Mouse (Mus musculus): ENCODE measurements around the gene Rpl36al. TPM values are rescaled to one million over a fixed set of nuclear protein-coding genes. Genes with fewer than 3 reads are reported as not detected.

Gene Rpl36al
- total RNA-seq (2021), result 100 to 1,000 TPM; 211 to 226 TPM
- long read RNA-seq, experiment 1, transcript Rpl36al-201 (2 exons, 526 nt), result major isoform, 82 of 83 reads
- long read RNA-seq, experiment 1, partial matches to known transcripts, result 0 of 83 reads
- long read RNA-seq, experiment 1, other reads (novel, unspliced or antisense), result 0 of 83 reads
- long read RNA-seq, experiment 2, transcript Rpl36al-201 (2 exons, 526 nt), result major isoform, 83 of 86 reads
- long read RNA-seq, experiment 2, partial matches to known transcripts, result 0 of 86 reads
- long read RNA-seq, experiment 2, other reads (novel, unspliced or antisense), result 0 of 86 reads

DNA sequence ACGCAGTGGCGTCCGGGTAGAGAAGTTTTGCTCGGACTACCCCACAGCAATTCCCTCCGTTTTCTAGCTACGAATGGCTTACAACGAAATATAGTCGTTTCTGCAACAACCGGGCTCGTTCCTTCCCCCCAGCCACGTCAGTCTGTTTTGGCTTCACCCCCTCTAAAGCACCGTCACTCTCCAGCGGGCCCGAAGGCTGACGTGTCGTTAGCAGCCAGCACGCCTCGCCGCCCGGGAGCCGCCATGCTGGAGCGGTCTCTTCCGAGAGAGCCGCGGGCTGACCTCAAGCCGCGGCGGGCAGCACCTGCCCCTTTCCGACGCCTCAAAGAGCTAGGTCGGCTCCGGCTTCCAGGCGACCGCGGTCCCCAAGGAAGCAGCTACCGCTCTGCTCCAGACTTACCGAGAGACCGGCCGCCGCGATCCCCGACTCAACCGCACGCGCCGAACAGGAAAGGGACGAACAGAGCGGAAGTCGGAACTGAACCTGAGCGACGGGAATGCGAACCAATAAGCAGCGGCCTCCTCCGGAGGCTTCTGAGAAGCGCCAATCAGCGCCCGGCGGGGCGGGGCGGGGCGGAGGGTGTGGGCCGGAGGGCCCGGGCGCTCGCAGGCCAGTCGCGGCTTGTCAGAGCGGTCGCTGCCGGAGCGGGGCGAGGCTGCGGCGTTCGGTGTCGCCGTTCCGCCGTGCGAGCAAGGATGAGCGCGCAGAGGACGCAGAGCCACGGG, at the start of gene Rpl36al, which contains the start of gene Mgat2:
TSS of gene Rpl36al (minus strand) at position 501 of the 726 bp plus-strand sequence.
TSS of gene Mgat2 (plus strand) at position 575 of the 726 bp plus-strand sequence.
- intact Hi-C loops (cut with DNase I), result no loop called here
- DNase-seq, result peak; percentile 99 to 100

DNA sequence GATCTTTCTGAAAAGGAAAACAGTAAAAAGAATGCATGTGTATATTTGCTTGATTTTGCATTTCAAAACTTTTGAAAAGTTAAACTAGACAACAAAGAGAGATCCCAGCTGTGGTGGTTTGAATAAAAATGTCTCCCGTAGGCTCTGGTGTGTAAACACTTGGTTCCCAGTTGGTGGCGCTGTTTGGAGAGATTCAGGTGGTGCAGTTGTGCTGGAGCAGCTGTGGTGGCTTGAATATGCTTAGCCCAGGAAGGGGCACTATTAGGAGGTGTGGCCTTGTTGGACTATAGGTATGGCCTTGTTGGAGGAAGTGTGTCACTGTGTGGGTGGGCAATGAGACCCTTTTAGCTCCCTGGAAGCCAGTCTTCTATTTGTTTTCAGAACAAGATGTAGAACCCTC, 45.4 kb upstream of the Rpl36al start:
- intact Hi-C loops (cut with DNase I), result no loop called here
- DNase-seq, result peak in 1 of 2 experiments; percentile 27

DNA sequence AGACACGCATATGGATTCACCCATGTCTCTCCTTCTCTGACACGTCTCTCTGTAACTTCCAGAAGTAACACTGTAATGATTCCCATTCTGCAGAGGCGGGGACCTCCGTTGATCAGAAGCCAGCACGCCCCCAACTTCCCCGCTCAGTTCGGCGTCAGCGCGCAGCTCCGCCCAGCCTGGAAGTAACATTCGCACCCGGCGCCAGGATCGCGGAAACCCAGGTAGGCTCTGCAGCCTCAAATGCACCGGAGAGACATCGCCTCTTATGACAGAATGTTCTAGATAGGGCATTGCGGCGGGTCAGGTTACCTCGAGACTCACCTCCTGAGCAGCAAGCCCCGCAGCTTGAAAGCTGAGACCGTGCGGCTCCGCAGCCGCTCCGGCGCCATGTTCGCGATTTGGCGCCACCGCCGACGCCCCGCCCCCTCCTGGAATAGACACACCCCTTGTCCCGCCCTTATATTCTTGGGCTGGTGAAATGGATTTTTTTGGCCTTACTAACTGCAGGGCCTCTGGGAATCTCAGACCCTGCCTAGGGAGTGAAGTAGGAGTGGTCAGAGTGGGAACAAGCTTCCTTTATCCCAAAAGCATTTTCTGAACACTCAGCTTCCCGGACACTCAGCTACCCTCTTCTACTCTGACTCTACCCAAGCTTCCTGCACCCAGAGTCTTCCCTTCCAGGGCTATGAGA, 44.0 kb upstream of the Rpl36al start, which contains the start of gene Pole2:
TSS of gene Pole2 (minus strand) at position 420 of the 691 bp plus-strand sequence.
- intact Hi-C loops (cut with DNase I), result no loop called here
- peak; percentile 92 to 93 for DNase-seq

DNA sequence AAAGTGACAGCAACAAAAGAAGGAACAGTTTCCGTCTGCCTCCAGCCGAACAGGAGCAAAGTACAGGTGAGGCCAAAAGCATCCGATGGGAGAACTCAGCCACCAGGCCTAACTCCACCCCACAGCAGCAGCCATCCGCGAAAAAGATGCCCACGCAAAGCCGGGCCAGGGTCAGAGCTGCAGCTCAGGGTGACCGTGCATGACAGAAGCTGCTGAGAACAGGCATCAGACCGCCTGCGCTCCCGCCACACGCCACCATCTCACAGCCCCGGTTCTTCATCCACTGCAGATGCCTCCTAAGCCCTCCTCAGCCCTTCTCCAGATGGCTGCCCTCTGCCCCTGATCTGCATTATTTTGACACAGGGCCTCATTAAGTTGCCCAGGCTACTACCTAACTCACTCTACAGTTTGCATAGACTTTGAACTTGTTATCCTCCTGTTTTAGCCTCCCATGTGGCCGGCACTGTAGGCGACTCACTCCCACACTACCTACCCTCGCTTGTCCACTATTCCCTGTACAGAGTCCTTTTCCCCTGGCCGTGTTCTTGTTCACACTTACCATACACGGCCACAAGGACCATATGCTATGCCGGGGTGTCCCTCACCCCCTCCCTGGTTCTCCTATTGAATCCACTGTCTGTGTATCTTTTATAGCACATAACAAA, 36.9 kb upstream of the Rpl36al start:
- DNase-seq, result no peak
- intact Hi-C loops (cut with DNase I), result no loop called here

DNA sequence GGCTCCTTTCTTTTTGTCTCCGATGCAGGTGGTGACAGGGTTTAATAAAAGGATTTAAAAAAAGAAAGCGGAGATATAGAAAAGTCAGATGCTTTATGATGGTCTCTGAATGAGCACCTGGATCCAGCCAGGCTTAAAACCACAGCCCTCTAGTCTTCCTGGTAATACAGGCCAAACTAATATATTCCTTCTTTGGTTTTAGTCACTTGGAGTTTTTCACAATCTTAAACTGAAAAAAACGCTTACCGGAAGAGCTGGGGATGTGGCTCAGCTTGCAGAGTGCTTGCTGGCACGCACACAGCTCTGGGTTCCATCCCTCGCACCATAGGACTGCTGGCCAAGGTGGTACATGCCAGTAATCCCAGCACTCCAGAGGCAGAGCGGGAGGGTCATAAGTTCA, 32.7 kb upstream of the Rpl36al start:
- DNase-seq, result no peak
- intact Hi-C loops (cut with DNase I), result loop anchor here (10.0 kb wide), 1 partner anchor 478 kb away; no protein-coding TSS in a partner anchor

DNA sequence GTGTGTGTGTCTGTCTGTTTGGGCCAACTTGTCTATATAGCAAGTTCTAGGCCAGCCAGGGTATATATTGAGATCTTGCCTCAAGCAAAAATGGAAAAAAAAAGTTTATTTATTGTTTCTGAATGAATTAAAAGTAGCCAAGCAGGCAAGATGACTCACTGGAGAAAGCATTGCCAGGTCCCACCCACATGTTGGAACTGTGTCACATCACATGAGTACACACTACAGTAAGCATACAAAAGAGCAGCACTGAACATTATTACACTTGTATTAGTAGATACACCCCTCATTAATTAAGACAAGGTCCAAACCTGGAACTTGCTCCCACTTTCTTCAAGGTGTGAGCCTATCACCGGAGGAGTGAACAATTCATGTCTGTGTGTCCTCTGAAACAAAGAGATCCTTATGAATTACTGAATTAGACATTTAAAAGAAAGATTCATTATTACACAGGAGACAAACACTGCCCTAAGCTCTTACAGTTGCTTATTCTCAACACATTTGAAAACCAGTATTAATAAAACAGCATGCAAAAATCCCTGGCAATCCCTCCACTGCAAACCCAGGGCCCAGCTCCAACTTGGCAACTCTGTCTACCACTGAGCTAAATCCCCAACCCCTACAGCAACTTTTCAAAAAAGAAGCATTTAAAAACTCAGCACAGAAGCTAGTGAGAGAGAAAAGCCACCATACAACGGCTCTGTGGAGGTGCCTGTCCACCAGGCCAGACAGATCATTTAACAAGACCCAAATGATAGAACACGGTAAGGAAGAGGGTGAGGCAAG, 31.3 kb upstream of the Rpl36al start:
- DNase-seq, result peak; percentile 59 to 72

DNA sequence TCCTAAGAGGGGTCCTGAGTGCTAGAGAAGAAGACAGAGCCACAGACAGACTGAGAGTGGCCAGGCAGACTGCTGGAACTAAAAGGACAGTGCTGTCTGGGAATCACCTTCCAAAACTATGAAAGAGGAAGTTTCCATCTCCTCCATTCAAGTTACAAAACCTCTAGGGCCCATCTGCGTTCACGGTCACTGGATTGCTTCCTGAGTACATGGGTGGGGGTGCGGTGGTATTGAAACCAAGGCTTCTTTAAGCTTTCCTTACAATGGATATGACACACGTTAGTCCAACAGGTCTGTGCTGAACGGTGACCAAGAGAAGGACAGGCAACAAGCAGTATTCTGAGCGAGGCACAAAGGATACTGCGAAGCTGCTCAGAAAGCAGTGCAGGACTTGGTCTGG, 30.5 kb upstream of the Rpl36al start:
- DNase-seq, result no peak
- intact Hi-C loops (cut with DNase I), result loop anchor here (5.0 to 10.0 kb wide), 2 partner anchors 123 to 480 kb away; no protein-coding TSS in a partner anchor

More for the DNA sequence above, 31.3 kb upstream of the Rpl36al start:
- intact Hi-C loops (cut with DNase I), result loop anchor here (5.0 to 10.0 kb wide), 2 partner anchors 122 to 480 kb away; no protein-coding TSS in a partner anchor

DNA sequence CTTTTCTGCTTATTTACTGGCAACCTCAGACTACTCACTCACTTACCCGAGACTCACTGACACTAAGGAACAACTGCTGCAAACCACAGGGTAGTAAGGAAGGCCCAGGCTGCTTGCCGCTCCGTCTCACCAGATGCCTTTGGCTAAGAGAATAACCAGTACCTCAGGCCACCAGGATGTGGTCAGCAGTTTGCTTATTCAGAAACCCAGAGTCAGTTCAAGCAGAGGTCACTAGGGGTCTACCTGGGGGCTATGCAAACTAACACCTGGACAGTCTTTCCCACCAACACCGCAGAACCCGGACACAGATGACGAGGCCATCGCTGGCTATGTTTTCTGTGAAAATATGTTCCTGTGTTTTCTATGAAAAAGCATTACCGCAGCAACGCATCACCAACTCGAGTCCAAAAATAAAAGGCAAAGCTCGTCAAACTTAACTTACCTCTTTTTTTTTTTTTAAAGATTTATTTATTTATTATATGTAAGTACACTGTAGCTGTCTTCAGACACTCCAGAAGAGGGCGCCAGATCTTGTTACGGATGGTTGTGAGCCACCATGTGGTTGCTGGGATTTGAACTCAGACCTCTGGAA, 29.4 kb upstream of the Rpl36al start:
- intact Hi-C loops (cut with DNase I), result loop anchor here (5.0 to 10.0 kb wide), 2 partner anchors 124 to 482 kb away; no protein-coding TSS in a partner anchor
- no peak for DNase-seq

DNA sequence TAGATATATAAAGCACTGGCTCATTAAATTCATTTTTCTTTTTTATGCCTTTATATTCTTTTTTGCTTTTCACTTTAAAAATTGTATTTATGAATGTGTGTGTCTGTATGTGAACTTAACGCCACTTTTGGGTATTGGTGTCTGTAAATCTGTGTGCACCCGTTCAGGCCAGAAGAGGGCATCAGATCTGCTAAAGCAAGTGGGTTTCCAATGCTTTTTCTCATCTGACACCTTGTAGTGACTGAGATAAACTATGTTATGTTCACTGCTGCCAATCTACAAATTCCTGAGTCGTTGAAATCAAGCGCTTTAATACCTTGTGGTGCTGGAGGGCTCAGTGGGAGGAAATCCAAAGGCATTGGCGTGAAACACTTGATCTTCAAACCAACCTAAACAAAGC, 27.2 kb upstream of the Rpl36al start:
- peak in 1 of 2 experiments; percentile 26 for DNase-seq
- intact Hi-C loops (cut with DNase I), result loop anchor here (5.0 to 10.0 kb wide), 2 partner anchors 126 to 484 kb away; no protein-coding TSS in a partner anchor

DNA sequence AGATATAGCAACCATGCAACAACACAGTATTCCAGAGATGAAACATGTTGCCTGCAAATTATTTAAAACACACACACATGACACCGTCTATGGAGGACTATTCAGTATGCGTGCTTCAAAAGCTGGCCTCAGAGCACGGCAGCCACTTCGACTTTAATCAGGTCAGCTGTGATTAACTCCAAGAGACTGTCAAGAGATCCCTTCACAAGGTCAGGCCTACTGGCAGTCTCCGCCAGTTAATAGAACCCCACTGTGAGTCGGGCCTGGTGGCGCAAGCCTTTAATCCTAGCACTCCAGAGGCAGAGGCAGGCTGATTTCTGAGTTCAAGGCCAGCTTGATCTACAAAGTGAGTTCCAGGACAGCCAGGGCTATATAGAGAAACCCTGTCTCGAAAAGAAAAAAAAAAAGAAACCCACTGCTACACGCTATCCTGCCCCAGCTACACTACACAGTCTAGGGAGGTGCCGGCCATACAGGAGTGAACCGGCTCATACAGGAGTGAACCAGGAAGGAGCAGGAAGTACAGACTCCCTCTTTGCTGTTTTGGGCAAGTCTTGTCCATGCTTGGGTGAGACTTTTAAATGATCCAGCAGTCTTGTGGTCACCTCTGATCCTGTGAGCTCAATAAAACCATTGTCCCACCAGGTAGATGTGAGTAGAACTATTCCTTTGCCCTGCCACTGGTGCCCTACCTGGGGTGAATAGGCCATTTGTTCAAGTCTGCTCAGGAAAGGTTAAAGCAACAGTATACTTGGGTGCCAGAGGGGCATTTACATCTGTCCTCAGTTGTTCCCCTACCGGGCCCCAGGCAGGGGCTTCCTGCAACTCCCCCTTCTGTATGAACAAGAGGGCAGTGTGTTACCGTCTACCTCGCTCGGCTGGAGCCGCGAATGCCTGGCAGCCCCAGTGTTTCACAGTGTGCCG, 26.4 kb upstream of the Rpl36al start:
- intact Hi-C loops (cut with DNase I), result loop anchor here (5.0 to 10.0 kb wide), 2 partner anchors 127 to 484 kb away; no protein-coding TSS in a partner anchor
- no peak for DNase-seq

DNA sequence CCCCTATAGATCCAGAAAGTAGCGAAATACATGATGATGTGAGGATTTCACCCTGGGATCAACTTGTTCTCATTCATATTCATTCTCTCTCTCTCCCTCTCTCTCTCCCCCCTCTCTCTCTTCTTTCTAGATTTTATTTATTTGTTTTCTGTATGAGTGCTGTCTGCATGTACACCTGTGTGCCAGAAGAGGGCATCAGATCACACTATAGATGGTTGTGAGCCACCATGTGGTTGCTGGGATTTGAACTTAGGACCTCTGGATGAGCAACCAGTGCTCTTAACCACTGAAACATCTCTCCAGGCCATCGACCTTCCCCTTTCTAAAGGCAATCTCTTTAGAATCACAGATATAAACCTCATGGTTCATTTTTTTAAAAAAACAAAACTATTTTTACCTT, 24.6 kb upstream of the Rpl36al start:
- no peak for DNase-seq
- intact Hi-C loops (cut with DNase I), result loop anchor here (10.0 kb wide), 1 partner anchor 376 kb away; the partner anchor contains the start of gene Vcpkmt

DNA sequence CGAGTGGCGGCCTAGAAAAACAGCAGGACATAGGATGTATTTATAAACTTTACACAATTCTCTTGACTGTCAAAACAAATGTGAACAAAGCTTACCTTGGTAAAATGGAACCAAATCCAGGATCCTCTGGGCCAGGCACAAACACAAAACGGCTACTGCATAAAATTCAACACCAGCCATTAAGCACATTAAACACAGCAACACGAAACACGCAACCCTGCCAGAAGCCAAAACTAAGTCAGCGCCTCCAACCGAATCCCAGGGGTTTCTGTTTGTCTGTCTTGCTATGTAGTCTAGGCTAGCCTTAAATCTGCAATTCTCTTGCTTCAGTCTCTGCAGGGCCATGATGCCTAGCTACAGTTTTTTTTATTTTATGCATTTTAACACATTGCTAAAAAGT, 24.0 kb upstream of the Rpl36al start:
- intact Hi-C loops (cut with DNase I), result loop anchor here (10.0 kb wide), 1 partner anchor 377 kb away; the partner anchor contains the start of gene Vcpkmt
- no peak for DNase-seq

DNA sequence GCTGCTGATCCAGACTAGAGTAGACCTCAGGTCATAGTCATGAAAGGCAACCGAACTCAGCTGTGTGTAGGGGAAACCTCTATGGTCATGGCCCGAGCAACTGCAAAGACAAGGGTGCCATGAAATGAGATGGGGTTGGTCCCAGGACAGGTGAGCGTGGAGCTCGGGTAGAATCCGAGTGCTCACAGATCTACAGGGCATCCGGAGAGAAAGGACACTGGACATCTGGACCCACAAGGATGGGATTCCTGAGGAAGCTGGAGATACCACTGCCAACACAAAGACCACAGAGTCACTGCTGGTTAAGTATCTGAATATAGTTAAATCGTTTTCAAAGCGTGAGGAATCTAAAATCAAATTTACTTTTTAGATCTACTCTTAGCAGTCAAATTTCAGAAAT, 23.5 kb upstream of the Rpl36al start:
- no peak for DNase-seq
- intact Hi-C loops (cut with DNase I), result loop anchor here (10.0 kb wide), 1 partner anchor 377 kb away; the partner anchor contains the start of gene Vcpkmt

DNA sequence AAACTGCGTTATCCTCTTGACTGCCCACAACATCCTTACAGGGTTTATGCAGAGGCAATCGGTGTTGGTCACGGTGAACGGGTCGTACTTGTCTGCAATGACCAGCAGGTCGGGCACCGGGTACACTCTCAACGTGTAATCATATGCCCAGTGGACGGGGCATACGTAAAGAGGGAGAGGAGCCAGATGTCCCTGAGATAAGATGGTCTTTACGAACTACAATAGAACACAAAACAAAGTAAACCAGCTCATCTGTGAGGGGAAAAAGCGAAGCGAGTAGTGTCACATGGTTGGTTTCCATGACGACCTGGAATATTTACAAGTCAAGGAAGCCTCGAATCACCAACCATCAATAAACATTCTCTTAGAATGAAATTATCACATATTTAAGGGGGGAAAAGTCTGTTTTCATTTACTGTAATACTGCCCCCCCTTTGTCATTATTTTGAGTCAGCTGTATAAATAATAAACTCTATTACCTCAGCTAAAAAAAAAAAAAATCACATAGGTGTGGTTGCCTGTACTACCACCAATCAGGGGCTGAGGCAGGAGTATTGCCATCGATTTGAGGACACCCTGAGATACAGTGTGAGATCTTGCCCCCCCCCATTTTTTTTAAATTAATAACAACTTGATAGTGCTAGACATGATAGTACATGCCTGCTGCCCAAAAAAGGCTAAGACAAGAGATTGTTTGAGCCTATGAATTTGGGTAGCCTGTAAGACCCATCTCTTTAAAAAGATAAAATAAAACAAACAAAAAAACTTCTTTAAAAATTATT, 20.4 kb upstream of the Rpl36al start, which contains the start of gene Gm49384:
TSS of gene Gm49384 (minus strand) at position 216 of the 782 bp plus-strand sequence.
- intact Hi-C loops (cut with DNase I), result loop anchor here (10.0 kb wide), 1 partner anchor 381 kb away; the partner anchor contains the start of gene Vcpkmt
- DNase-seq, result no peak

DNA sequence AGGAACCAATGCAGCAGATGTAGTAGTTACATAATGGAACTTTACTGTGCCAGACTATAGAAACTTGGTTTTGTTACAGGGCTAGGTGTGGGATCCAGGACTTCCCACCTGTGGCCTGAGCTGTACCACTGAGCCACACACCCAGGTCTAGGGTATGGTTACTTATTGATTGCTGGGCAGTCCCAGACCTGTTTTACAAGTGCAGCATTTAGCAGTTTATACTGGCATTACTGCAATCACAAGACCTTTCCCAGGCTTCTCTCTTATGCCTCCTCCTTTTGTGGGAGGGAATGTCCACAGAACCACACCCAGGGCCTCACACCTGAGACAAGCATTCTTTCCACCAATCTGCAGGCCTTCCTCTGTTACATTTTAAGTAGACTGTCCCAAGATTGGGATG, 15.1 kb upstream of the Rpl36al start:
- intact Hi-C loops (cut with DNase I), result loop anchor here (5.0 kb wide), 1 partner anchor 43 kb away; the partner anchor contains the start of gene Klhdc1
- DNase-seq, result no peak

DNA sequence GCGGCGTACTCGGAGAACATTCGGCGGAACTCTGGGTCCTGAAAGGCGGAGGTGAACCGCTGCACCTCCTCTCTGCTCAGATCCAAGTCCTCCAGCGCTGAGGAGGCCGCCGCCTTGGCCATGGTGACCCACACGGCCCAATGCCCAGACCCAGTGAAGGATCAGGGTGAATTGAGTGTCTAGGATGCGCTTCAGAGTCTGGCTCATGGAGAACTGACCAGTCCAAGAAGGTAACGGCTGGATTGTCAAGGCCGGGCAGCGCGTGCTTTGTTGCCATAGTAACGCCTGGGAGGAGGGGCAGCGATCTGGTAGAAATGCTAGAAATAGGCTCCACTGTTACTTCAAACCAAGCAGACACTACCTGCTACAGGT, 14.3 kb upstream of the Rpl36al start, which contains the start of gene Dnaaf2:
TSS of gene Dnaaf2 (minus strand) at position 266 of the 372 bp plus-strand sequence.
- intact Hi-C loops (cut with DNase I), result loop anchor here (5.0 kb wide), 1 partner anchor 44 kb away; the partner anchor contains the start of gene Klhdc1
- DNase-seq, result peak; percentile 50 to 72
